Mouse (Mus musculus): ENCODE measurements around the gene Gm10428. TPM values are rescaled to one million over a fixed set of nuclear protein-coding genes. Genes with fewer than 3 reads are reported as not detected.

Gm10428 gene
- polyA plus RNA-seq, 1 experiment from 2014 or later = not detected

DNA sequence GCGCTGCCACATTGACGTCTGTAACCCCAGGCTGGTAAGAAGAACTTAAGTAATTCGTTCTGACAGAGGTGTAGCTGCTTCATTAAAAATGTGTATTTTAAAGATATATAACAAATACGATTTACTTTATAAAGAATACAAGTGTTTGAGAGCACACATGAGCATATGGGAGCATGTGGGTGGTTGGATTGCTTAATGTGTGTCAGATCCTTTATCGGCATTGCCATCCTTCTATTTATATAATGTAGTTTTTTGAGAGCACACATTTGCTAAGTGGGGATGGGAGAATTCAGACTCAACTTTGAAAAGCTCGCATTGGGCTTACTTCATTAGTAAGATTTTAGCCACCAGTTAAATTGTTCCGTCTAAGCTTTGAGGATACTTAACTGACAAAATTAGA, 23.6 kb downstream of the Gm10428 start:
- ATAC-seq (ENCODE audit: insufficient number of reproducible peaks, insufficient read depth, low FRiP score, low read depth) = no peak
- no peak overlapping the region for H3K9ac ChIP-seq (ENCODE audit: low read length)
- H3K4me3 ChIP-seq (ENCODE audit: control insufficient read depth in 1 of 2, insufficient read depth in 1 of 2, low read depth in 1 of 2, low read length in 2 of 2) = no peak overlapping the region
- WGBS = 88% methylated on average over 7 of the region's 7 CpGs
- peaks cover 24% of the 10 kb centered on the region for H3K36me3 ChIP-seq (ENCODE audit: control insufficient read depth, insufficient read depth, low read length)
- no peak overlapping the region for H3K27ac ChIP-seq (replicated peaks in 1 of 2; ENCODE audit: control insufficient read depth in 1 of 2, insufficient read depth in 1 of 2, low read depth in 2 of 2, low read length in 2 of 2)
- H3K9me3 ChIP-seq (ENCODE audit: control insufficient read depth, low read length) = peaks cover 46% of the 10 kb centered on the region
- no peak overlapping the region for H3K4me2 ChIP-seq (ENCODE audit: low read length)
- no peaks in the 10 kb centered on the region for H3K27me3 ChIP-seq (ENCODE audit: control insufficient read depth, insufficient read depth, low read length)
- H3K4me1 ChIP-seq (ENCODE audit: control insufficient read depth in 2 of 2, insufficient read depth in 2 of 2, low read length in 2 of 2) = no peaks in the 10 kb centered on the region

GRCm38 (mm10) chr11:62788935-62789616, 36.2 kb downstream of the Gm10428 start, which contains the start of gene Zfp286:
Gene Zfp286, minus strand, starts transcription at chr11:62789462.
- H3K4me2 ChIP-seq (ENCODE audit: low read length) = peak within 1 kb of the TSS; percentile 95
- H3K4me1 ChIP-seq (ENCODE audit: control insufficient read depth in 2 of 2, insufficient read depth in 2 of 2, low read length in 2 of 2) = peaks cover 4 to 6% of the 10 kb centered on the region in 2 experiments; a peak in 2 of 4 replicates
- peak; percentile 83 for ATAC-seq (ENCODE audit: insufficient number of reproducible peaks, insufficient read depth, low FRiP score, low read depth)
- peak within 1 kb of the TSS; percentile 70 to 73 for H3K4me3 ChIP-seq (ENCODE audit: control insufficient read depth in 1 of 2, insufficient read depth in 1 of 2, low read depth in 1 of 2, low read length in 2 of 2)
- H3K27ac ChIP-seq (replicated peaks in 1 of 2; ENCODE audit: control insufficient read depth in 1 of 2, insufficient read depth in 1 of 2, low read depth in 2 of 2, low read length in 2 of 2) = 0 out of 4 replicates have a peak within 1 kb of the TSS, but pooled peaks of 1 of the 2 experiments have one; percentile 17
- no peaks in the 10 kb centered on the region for H3K27me3 ChIP-seq (ENCODE audit: control insufficient read depth, insufficient read depth, low read length)
- H3K9ac ChIP-seq (ENCODE audit: low read length) = peak within 1 kb of the TSS; percentile 78
- 6% methylated on average over 34 of the region's 34 CpGs for WGBS
- peaks cover 17% of the 10 kb centered on the region for H3K36me3 ChIP-seq (ENCODE audit: control insufficient read depth, insufficient read depth, low read length)
- H3K9me3 ChIP-seq (ENCODE audit: control insufficient read depth, low read length) = no peaks in the 10 kb centered on the region

- peaks cover 12% of the 10 kb centered on the region; the same call in 1 of the 2 replicates for H3K36me3 ChIP-seq (ENCODE audit: control insufficient read depth, insufficient read depth, low read length)
- WGBS = 60% methylated on average over 3 of the region's 3 CpGs
- H3K9ac ChIP-seq (ENCODE audit: low read length) = peak overlapping the region; percentile 78
- 0 out of 4 replicates have a peak overlapping the region, but pooled peaks of 1 of the 2 experiments have one; percentile 17 for H3K27ac ChIP-seq (replicated peaks in 1 of 2; ENCODE audit: control insufficient read depth in 1 of 2, insufficient read depth in 1 of 2, low read depth in 2 of 2, low read length in 2 of 2)
- ATAC-seq (ENCODE audit: insufficient number of reproducible peaks, insufficient read depth, low FRiP score, low read depth) = no peak
- peak overlapping the region; percentile 70 to 73 for H3K4me3 ChIP-seq (ENCODE audit: control insufficient read depth in 1 of 2, insufficient read depth in 1 of 2, low read depth in 1 of 2, low read length in 2 of 2)
- peaks cover 4 to 6% of the 10 kb centered on the region in 2 experiments; a peak in 2 of 4 replicates for H3K4me1 ChIP-seq (ENCODE audit: control insufficient read depth in 2 of 2, insufficient read depth in 2 of 2, low read length in 2 of 2)
- H3K4me2 ChIP-seq (ENCODE audit: low read length) = peak overlapping the region; percentile 95
- no peaks in the 10 kb centered on the region for H3K9me3 ChIP-seq (ENCODE audit: control insufficient read depth, low read length)
- H3K27me3 ChIP-seq (ENCODE audit: control insufficient read depth, insufficient read depth, low read length) = no peaks in the 10 kb centered on the region
These were observed 36.7 kb downstream of the Gm10428 start for GRCm38 (mm10) chr11:62789617-62789936.

Other genes with a start within 250 kb of the Gm10428 start
- gene Cenpv, start 213.8 kb upstream of the Gm10428 start, polyA plus RNA-seq (2014; fragmentation: Nextera tagmentation; extraction: Ambion mirVana) = 29.8 and 37.7 TPM in 2 replicates
- gene Ubb, start 201.9 kb upstream of the Gm10428 start, polyA plus RNA-seq (2014; fragmentation: Nextera tagmentation; extraction: Ambion mirVana) = 2,716 and 2,876 TPM in 2 replicates
- gene Trpv2, start 178.6 kb upstream of the Gm10428 start, polyA plus RNA-seq (2014; fragmentation: Nextera tagmentation; extraction: Ambion mirVana) = 3.7 and 4.2 TPM in 2 replicates
- gene Lrrc75a, start 104.6 kb upstream of the Gm10428 start, polyA plus RNA-seq (2014; fragmentation: Nextera tagmentation; extraction: Ambion mirVana) = 19.4 and 21.2 TPM in 2 replicates
- 55.9 and 56.7 TPM in 2 replicates for gene Mmgt2, start 104.4 kb upstream of the Gm10428 start, polyA plus RNA-seq (2014; fragmentation: Nextera tagmentation; extraction: Ambion mirVana)
- gene Zfp287, start 21.2 kb upstream of the Gm10428 start, polyA plus RNA-seq (2014; fragmentation: Nextera tagmentation; extraction: Ambion mirVana) = 4.8 and 5.4 TPM in 2 replicates
- 8.4 and 13.9 TPM in 2 replicates for gene Zfp286, start 36.4 kb downstream of the Gm10428 start, polyA plus RNA-seq (2014; fragmentation: Nextera tagmentation; extraction: Ambion mirVana)
- gene Trim16, start 67.1 kb downstream of the Gm10428 start, polyA plus RNA-seq (2014; fragmentation: Nextera tagmentation; extraction: Ambion mirVana) = 4.0 and 5.4 TPM in 2 replicates
- gene Fbxw10, start 94.0 kb downstream of the Gm10428 start, polyA plus RNA-seq (2014; fragmentation: Nextera tagmentation; extraction: Ambion mirVana) = 0.11 and 0.14 TPM in 2 replicates
- 46.0 and 49.3 TPM in 2 replicates for gene Tvp23b, start 126.4 kb downstream of the Gm10428 start, polyA plus RNA-seq (2014; fragmentation: Nextera tagmentation; extraction: Ambion mirVana)
- not detected in 2 replicates for gene Cdrt4, start 198.1 kb downstream of the Gm10428 start, polyA plus RNA-seq (2014; fragmentation: Nextera tagmentation; extraction: Ambion mirVana)